Mouse (Mus musculus) lung, postnatal 4 days (tissue): ENCODE data around the gene Cltc.
"Not testable (repeated sequence)": the region's sequence is repeated elsewhere in the genome, so short reads cannot be mapped to it uniquely, and the experiment has no call there.

Source experiments
- DNase-seq, 2 experiments: peaks; one replicate each; pipeline ENCODE4 v3.0.0; 2021

Cltc gene

GRCm38 (mm10) chr11:86757480-86758371 lies at the start of gene Cltc:
TSS of gene Cltc (minus strand) at chr11:86757565.
- peak; percentile 97 to 99 for DNase-seq

GRCm38 (mm10) chr11:86807001-86807477 lies 49.7 kb upstream of the Cltc start:
- peak; percentile 43 to 51 for DNase-seq

- no peak for DNase-seq
Observed at GRCm38 (mm10) chr11:86794161-86794560, 36.8 kb upstream of the Cltc start.

- DNase-seq: not testable (repeated sequence)
Observed at GRCm38 (mm10) chr11:86787436-86787835, 30.1 kb upstream of the Cltc start.

GRCm38 (mm10) chr11:86785767-86786166 lies 28.4 kb upstream of the Cltc start:
- no peak for DNase-seq

GRCm38 (mm10) chr11:86769884-86770283 lies 12.5 kb upstream of the Cltc start:
- DNase-seq: no peak

GRCm38 (mm10) chr11:86764501-86764900 lies 7.1 kb upstream of the Cltc start:
- no peak for DNase-seq

GRCm38 (mm10) chr11:86763127-86763526 lies 5.8 kb upstream of the Cltc start:
- not testable (repeated sequence) for DNase-seq

GRCm38 (mm10) chr11:86760357-86760756 lies 3.0 kb upstream of the Cltc start:
- no peak for DNase-seq

- no peak for DNase-seq
Observed at GRCm38 (mm10) chr11:86759886-86760285, 2.5 kb upstream of the Cltc start.

- no peak for DNase-seq
Observed at GRCm38 (mm10) chr11:86759226-86759625, 1.9 kb upstream of the Cltc start.

GRCm38 (mm10) chr11:86758559-86758958 lies 1.2 kb upstream of the Cltc start:
- DNase-seq: no peak

GRCm38 (mm10) chr11:86757142-86757479 lies 254 bp downstream of the Cltc start:
- no peak for DNase-seq

GRCm38 (mm10) chr11:86756156-86757141 lies 916 bp downstream of the Cltc start:
- peak; percentile 29 to 36 for DNase-seq

- DNase-seq: no peak
Observed at GRCm38 (mm10) chr11:86752404-86752803, 5.0 kb downstream of the Cltc start.

- DNase-seq: no peak
Observed at GRCm38 (mm10) chr11:86751010-86751409, 6.4 kb downstream of the Cltc start.

GRCm38 (mm10) chr11:86749776-86750423 lies 7.5 kb downstream of the Cltc start:
- DNase-seq: no peak

- no peak for DNase-seq
Observed at GRCm38 (mm10) chr11:86745634-86746404, 11.5 kb downstream of the Cltc start.

- no peak for DNase-seq
Observed at GRCm38 (mm10) chr11:86742605-86743004, 14.8 kb downstream of the Cltc start.

- DNase-seq: no peak
Observed at GRCm38 (mm10) chr11:86741505-86741904, 15.9 kb downstream of the Cltc start.

- DNase-seq: no peak
Observed at GRCm38 (mm10) chr11:86739470-86739869, 17.9 kb downstream of the Cltc start.

GRCm38 (mm10) chr11:86738956-86739355 lies 18.4 kb downstream of the Cltc start:
- DNase-seq: no peak
